Mouse (Mus musculus): ENCODE measurements around the gene Snx9.

- no peak for TF ChIP-seq CTCF (IDR thresholded peaks at IDR 0.05; ENCODE audit: extremely low read depth, insufficient read length, insufficient replicate concordance, low read depth, low read length)
- TF ChIP-seq POLR2A (IDR thresholded peaks at IDR 0.05; ENCODE audit: low read depth, low read length), result no peak
Measured at GRCm38 (mm10) chr17:5863745-5864144, 22.6 kb downstream of the Snx9 start.
